Mouse (Mus musculus): ENCODE measurements around the gene Cnnm3. TPM values are rescaled to one million over a fixed set of nuclear protein-coding genes. Genes with fewer than 3 reads are reported as not detected.

Cnnm3 gene
- polyA plus RNA-seq, 1 experiment = 46.2 TPM

DNA sequence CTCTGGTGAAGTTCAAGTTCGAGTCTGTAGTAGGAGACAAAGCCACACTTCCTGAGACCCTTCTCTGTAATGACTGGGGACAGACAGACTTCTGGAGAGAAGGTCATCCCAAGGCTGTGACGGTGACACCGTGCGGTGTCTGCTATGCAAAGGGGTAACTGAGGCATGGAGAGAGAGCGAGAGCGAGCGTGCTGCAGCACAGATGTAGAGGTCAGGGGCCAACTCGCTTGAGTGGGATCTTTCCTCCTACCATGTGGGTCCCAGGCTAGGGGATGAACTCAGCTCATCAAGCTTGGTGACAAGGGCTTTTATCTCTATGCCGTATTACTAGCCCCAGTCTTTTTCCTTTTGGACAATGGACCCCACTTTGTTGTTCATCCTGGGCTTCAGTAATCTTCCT, 24.6 kb upstream of the Cnnm3 start:
- Histone ChIP-seq H3K27me3 (ENCODE audit: control insufficient read depth, insufficient read depth, low read length) (no peaks in the 10 kb centered on the region), H3K27ac (ENCODE audit: insufficient read depth, low read length) (no peak overlapping the region), H3K4me1 (ENCODE audit: control insufficient read depth, insufficient read depth, low read length) (peaks cover 37% of the 10 kb centered on the region), H3K4me3 (replicated peaks; ENCODE audit: insufficient read depth, low read depth, low read length) (no peak overlapping the region)
- 75% methylated on average over 9 of the region's 9 CpGs for WGBS
- peak in 1 of 2 experiments; percentile 22 for DNase-seq
- TF ChIP-seq CTCF (IDR thresholded peaks at IDR 0.05; ENCODE audit: borderline replicate concordance, insufficient read depth, low read depth, low read length) (no peak), POLR2A (IDR thresholded peaks at IDR 0.05; ENCODE audit: borderline replicate concordance, insufficient read depth, low read length) (no peak)

DNA sequence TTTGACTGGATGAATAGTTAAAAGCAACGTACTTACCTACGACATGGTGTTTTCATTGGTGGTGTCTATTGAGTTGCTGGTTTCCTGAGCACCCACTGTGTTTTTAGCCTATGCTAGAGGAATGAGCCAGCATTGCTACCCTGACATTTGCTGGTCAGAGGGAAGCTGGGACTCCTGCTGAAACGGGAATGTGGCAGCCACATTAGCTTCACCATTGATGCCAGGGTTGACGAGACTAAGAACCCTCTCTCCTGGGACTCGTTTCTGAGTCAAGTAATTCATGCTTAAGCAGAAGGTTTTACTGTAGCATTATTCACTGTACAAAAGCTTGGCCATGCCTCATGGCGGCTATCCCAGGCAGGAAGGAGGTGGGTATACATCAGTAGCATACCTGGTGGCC, 22.0 kb upstream of the Cnnm3 start:
- no peak overlapping the region for H3K4me3 ChIP-seq (replicated peaks; ENCODE audit: insufficient read depth, low read depth, low read length)
- H3K27me3 ChIP-seq (ENCODE audit: control insufficient read depth, insufficient read depth, low read length) = no peaks in the 10 kb centered on the region
- DNase-seq = peak; percentile 47 to 71
- TF ChIP-seq CTCF (IDR thresholded peaks at IDR 0.05; ENCODE audit: borderline replicate concordance, insufficient read depth, low read depth, low read length) (no peak), POLR2A (IDR thresholded peaks at IDR 0.05; ENCODE audit: borderline replicate concordance, insufficient read depth, low read length) (no peak)
- 16% methylated on average over 6 of the region's 6 CpGs for WGBS
- peak overlapping the region; percentile 91 for H3K27ac ChIP-seq (ENCODE audit: insufficient read depth, low read length)
- peaks cover 44% of the 10 kb centered on the region for H3K4me1 ChIP-seq (ENCODE audit: control insufficient read depth, insufficient read depth, low read length)

DNA sequence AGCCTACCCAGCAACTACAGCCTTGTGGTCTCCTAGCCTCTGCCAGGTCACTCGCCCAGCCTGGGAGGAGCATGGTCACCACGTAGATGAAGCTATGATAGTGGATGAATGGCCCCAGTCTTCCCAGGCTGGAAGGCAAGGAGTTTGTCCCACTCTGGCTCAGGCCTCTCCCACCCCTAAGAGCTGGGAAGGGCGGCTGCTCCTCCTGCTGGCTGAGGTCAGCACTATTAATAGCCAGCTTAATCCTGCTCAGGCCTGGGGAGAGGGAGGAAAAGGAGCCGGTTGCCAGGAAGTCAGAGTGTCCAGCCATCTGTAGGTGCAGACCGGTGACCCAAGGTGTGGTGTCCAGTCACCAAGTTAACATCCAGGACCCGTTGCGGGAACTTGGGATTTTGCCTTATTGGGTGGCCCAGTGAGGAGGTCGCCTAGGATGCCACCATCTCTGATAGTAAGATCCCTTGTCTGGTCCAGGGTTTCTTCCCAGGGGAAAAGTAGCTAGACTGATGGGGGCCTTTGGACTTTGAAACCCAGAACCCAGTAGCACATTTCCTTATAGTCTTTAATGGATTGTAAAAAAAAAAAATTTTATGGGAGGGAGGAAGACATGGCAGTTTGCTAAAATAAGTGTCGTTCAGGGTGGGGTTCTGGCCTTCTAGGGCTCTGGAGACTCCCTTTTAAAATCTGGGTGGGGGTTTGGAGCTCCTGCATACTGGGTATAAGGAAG, 19.1 kb upstream of the Cnnm3 start:
- WGBS = 9% methylated on average over 9 of the region's 9 CpGs
- Histone ChIP-seq H3K27me3 (ENCODE audit: control insufficient read depth, insufficient read depth, low read length) (no peaks in the 10 kb centered on the region), H3K4me1 (ENCODE audit: control insufficient read depth, insufficient read depth, low read length) (peaks cover 53% of the 10 kb centered on the region), H3K4me3 (replicated peaks; ENCODE audit: insufficient read depth, low read depth, low read length) (peak overlapping the region; percentile 3), H3K27ac (ENCODE audit: insufficient read depth, low read length) (peak overlapping the region; percentile 85)
- peak; percentile 29; the same call in 1 of the 2 replicates for TF ChIP-seq CTCF (IDR thresholded peaks at IDR 0.05; ENCODE audit: borderline replicate concordance, insufficient read depth, low read depth, low read length)
- peak; percentile 28; the same call in 1 of the 2 replicates for TF ChIP-seq POLR2A (IDR thresholded peaks at IDR 0.05; ENCODE audit: borderline replicate concordance, insufficient read depth, low read length)
- DNase-seq = peak; percentile 89 to 95

DNA sequence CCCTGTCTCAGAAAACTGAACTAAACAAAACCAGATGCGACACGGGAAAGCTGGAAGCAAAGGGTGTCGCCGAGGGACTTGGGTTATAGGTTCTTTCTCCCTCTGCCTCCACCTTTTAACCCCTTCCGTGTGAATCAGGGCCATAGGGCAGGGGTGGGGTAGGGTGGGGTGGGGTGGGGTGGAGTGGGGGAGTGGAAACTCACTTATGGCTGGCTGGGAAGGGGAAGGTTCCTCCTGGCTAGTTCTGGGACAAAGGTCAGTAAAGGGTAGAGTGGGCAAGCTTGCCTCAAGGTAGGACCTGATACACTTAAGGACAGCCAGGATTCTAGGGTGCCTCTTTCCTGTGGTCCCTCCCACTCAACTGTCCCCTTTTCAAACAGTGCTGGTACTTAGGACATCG, 18.4 kb upstream of the Cnnm3 start:
- no peak for DNase-seq
- H3K27me3 ChIP-seq (ENCODE audit: control insufficient read depth, insufficient read depth, low read length) = no peaks in the 10 kb centered on the region
- H3K4me3 ChIP-seq (replicated peaks; ENCODE audit: insufficient read depth, low read depth, low read length) = no peak overlapping the region
- H3K27ac ChIP-seq (ENCODE audit: insufficient read depth, low read length) = peak overlapping the region; percentile 52; the same call in 1 of the 2 replicates
- 73% methylated on average over 6 of the region's 6 CpGs for WGBS
- TF ChIP-seq CTCF (IDR thresholded peaks at IDR 0.05; ENCODE audit: borderline replicate concordance, insufficient read depth, low read depth, low read length) (no peak), POLR2A (IDR thresholded peaks at IDR 0.05; ENCODE audit: borderline replicate concordance, insufficient read depth, low read length) (no peak)
- peaks cover 49% of the 10 kb centered on the region for H3K4me1 ChIP-seq (ENCODE audit: control insufficient read depth, insufficient read depth, low read length)

DNA sequence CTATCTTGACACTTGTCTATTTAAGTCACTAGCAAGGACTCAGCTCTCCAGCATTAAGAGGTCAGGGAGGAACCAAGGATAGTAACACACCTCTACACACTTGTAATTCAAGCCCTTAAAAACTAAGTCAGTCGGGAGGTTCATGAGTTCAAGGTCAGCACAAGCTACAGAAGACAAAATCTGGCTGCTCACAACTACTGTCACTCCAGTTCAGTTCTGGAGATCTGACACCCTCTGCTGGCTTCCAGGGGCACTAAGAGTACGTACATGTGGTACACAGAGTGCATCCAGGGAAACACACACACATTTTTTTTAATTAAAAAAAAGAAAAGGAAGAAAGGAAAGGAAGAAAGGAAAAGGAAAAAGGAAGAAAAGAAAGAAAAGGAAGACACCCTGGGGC, 14.9 kb upstream of the Cnnm3 start:
- peak in 1 of 2 experiments; percentile 59 for DNase-seq
- TF ChIP-seq POLR2A (IDR thresholded peaks at IDR 0.05; ENCODE audit: borderline replicate concordance, insufficient read depth, low read length) = no peak
- TF ChIP-seq CTCF (IDR thresholded peaks at IDR 0.05; ENCODE audit: borderline replicate concordance, insufficient read depth, low read depth, low read length) = peak; percentile 64; the same call in 1 of the 2 replicates
- 33% methylated on average over 2 of the region's 2 CpGs for WGBS
- Histone ChIP-seq H3K4me1 (ENCODE audit: control insufficient read depth, insufficient read depth, low read length) (peaks cover 35% of the 10 kb centered on the region), H3K27me3 (ENCODE audit: control insufficient read depth, insufficient read depth, low read length) (no peaks in the 10 kb centered on the region), H3K27ac (ENCODE audit: insufficient read depth, low read length) (no peak overlapping the region), H3K4me3 (replicated peaks; ENCODE audit: insufficient read depth, low read depth, low read length) (no peak overlapping the region)

DNA sequence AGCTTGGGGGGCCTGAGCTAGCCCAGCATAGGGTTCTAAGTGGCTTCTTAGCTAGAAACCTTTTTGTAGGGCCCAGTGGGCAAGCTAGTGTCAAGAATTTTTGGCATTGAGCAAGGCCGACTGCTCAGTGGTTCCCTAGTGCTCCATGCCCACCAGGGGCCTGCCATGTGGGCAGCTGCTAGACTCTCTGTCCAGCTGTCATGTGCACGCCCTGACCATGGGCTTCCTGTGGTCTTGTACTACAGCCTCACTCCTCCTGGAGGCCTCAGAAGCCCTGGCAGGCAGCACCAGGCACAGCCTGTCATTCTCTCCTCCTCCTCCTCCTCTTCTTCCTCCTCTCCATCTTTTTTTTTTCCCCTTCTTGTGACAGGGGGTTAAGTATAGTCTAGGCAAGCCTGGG, 14.4 kb upstream of the Cnnm3 start:
- WGBS = 27% methylated on average over 2 of the region's 2 CpGs
- Histone ChIP-seq H3K27me3 (ENCODE audit: control insufficient read depth, insufficient read depth, low read length) (no peaks in the 10 kb centered on the region), H3K4me1 (ENCODE audit: control insufficient read depth, insufficient read depth, low read length) (peaks cover 30% of the 10 kb centered on the region), H3K27ac (ENCODE audit: insufficient read depth, low read length) (no peak overlapping the region), H3K4me3 (replicated peaks; ENCODE audit: insufficient read depth, low read depth, low read length) (no peak overlapping the region)
- no peak for TF ChIP-seq POLR2A (IDR thresholded peaks at IDR 0.05; ENCODE audit: borderline replicate concordance, insufficient read depth, low read length)
- no peak for TF ChIP-seq CTCF (IDR thresholded peaks at IDR 0.05; ENCODE audit: borderline replicate concordance, insufficient read depth, low read depth, low read length)
- DNase-seq = no peak

DNA sequence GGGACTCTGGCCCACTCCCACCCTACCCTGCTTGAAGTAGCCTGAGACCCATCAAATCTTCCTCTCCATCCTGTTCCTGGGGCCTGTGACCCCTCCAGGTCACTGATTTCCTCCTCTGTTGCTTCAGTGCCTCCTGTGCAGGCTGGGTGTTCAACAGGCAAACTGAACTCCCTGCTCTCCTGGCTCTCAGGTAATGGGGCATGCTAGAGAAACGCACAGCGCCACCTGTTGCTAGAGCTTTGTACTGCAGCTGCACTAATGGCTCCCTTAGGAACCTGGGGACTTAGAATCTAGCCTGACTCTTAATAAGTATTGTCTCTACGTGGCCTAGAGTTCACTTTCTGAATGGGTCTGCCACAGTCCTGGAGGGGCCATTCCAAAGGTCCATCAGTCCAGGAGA, 10.4 kb upstream of the Cnnm3 start:
- TF ChIP-seq CTCF (IDR thresholded peaks at IDR 0.05; ENCODE audit: borderline replicate concordance, insufficient read depth, low read depth, low read length) (peak; percentile 93), POLR2A (IDR thresholded peaks at IDR 0.05; ENCODE audit: borderline replicate concordance, insufficient read depth, low read length) (no peak)
- H3K4me3 ChIP-seq (replicated peaks; ENCODE audit: insufficient read depth, low read depth, low read length) = no peak overlapping the region
- H3K4me1 ChIP-seq (ENCODE audit: control insufficient read depth, insufficient read depth, low read length) = peaks cover 5% of the 10 kb centered on the region
- WGBS = 1% methylated on average over 3 of the region's 3 CpGs
- no peak overlapping the region for H3K27ac ChIP-seq (ENCODE audit: insufficient read depth, low read length)
- peak; percentile 78 to 88 for DNase-seq
- H3K27me3 ChIP-seq (ENCODE audit: control insufficient read depth, insufficient read depth, low read length) = no peaks in the 10 kb centered on the region

DNA sequence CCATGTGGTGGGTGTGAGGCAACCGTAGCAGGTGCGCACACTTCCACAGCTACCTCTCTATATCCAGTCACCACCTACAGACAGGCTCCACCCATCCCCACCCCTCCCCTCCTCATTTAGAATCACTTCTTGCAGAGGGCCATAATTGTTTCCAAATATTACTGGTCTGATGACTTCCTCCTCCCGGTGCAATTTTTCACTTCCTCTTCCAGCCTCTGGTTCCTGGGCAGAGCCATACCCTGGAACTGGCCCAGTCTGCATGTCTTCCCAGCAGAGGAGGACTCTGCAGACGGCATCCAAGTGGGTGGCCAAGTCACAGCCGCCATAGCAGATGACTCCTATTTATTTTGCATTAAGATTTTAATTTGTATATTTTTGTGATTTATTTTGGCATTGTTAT, 3.4 kb upstream of the Cnnm3 start:
- H3K27ac ChIP-seq (ENCODE audit: insufficient read depth, low read length) = no peak overlapping the region
- H3K4me3 ChIP-seq (replicated peaks; ENCODE audit: insufficient read depth, low read depth, low read length) = no peak overlapping the region
- H3K4me1 ChIP-seq (ENCODE audit: control insufficient read depth, insufficient read depth, low read length) = peaks cover 12% of the 10 kb centered on the region
- 22% methylated on average over 5 of the region's 5 CpGs for WGBS
- TF ChIP-seq POLR2A (IDR thresholded peaks at IDR 0.05; ENCODE audit: borderline replicate concordance, insufficient read depth, low read length) = no peak
- TF ChIP-seq CTCF (IDR thresholded peaks at IDR 0.05; ENCODE audit: borderline replicate concordance, insufficient read depth, low read depth, low read length) = no peak
- no peaks in the 10 kb centered on the region for H3K27me3 ChIP-seq (ENCODE audit: control insufficient read depth, insufficient read depth, low read length)
- no peak for DNase-seq
